ENCODE assay signal across 8 mouse cellular contexts in the genomic region with DNA sequence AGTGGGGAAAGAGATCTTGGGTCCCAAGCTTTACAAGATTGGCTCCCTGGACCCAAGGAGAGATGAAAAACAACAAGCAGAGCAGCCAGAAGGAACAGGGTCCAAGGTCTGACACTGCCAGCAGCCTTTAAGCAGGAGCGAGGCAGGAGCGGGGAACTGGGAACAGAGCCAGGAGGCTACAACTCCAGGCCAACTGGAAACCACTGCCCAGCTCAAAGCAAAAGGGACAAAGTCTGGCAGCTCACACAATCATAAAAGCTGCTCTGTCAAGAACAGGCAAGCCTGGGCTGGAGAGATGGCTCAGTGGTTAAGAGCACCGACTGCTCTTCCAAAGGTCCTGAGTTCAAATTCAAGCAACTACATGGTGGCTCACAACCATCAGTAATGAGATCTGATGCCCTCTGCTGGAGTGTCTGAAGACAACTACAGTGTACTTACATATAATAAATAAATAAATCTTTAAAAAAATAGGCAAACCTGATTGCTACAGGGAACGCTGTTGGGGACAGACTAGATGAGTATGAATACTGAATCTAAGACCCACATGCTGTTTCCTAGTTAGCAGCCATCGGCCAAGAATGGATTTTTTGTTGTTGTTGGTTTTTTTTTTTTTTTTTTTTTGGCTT. TPM values are rescaled to one million over a fixed set of nuclear protein-coding genes. Genes with fewer than 3 reads are reported as not detected.
DNase-seq lines count a peak whose midpoint lies in the region; TF ChIP-seq lines count a peak whose summit lies in the region.

No protein-coding gene starts in this region.

- no peak for TF ChIP-seq CTCF in brain, embryonic 14.5 days (IDR thresholded peaks at IDR 0.05; ENCODE audit: borderline replicate concordance, extremely low read depth, insufficient read depth, insufficient read length)

- no peak for TF ChIP-seq POLR2A in brain, embryonic 14.5 days (IDR thresholded peaks at IDR 0.05; ENCODE audit: borderline replicate concordance, extremely low read depth, insufficient read depth, insufficient read length, poor library complexity, severe bottlenecking)

- peak; percentile 69 for DNase-seq in layer of hippocampus, adult 11-12 months (ENCODE audit: low spot score)
- DNase-seq in layer of hippocampus, adult 9-10 months (ENCODE audit: low spot score) = no peak
- DNase-seq in brain, embryonic 14.5 days (ENCODE audit: low read depth) = peak; percentile 87
- peak; percentile 79 to 87 for DNase-seq in heart, adult 9 months (ENCODE audit: low spot score in 2 of 2)
- DNase-seq in layer of hippocampus, adult 18-20 months (ENCODE audit: low spot score in 2 of 2) = peak; percentile 54 to 77
- DNase-seq in lung, postnatal 10 days = peak; percentile 83
- DNase-seq in urinary bladder, postnatal 36 days (ENCODE audit: low spot score in 2 of 2) = peak; percentile 29 to 81
- no peak for DNase-seq in thymus, postnatal 25 days

RNA-seq across cellular contexts. Expression of a gene that starts 9.4 kb away (rescaled TPM):
- 70.7 and 85.4 TPM in 2 replicates for polyA plus RNA-seq in brain, embryonic 14.5 days (2012; rRNA removed)
- total RNA-seq in layer of hippocampus, adult 18-20 months (2021) = 10 to 100 TPM; 47.7 to 53.1 TPM

RNA-seq across cellular contexts. Expression of a gene that starts 9.4 kb away (rescaled TPM):
- polyA plus RNA-seq in brain, embryonic 14.5 days (2012; rRNA removed) = 28.7 and 57.0 TPM in 2 replicates
- 10 to 100 TPM; 24.5 to 31.9 TPM for total RNA-seq in layer of hippocampus, adult 18-20 months (2021)

RNA-seq across cellular contexts. Expression of a gene that starts 18.3 kb away (rescaled TPM):
- polyA plus RNA-seq in brain, embryonic 14.5 days (2012; rRNA removed) = 42.3 and 45.1 TPM in 2 replicates
- 10 to 100 TPM; 33.2 to 35.4 TPM for total RNA-seq in layer of hippocampus, adult 18-20 months (2021)

RNA-seq across cellular contexts. Expression of a gene that starts 18.4 kb away (rescaled TPM):
- 0.30 and 0.62 TPM in 2 replicates for polyA plus RNA-seq in brain, embryonic 14.5 days (2012; rRNA removed)
- 1 to 10 TPM; 2.0 to 2.2 TPM for total RNA-seq in layer of hippocampus, adult 18-20 months (2021)

RNA-seq across cellular contexts. Expression of a gene that starts 27.1 kb away (rescaled TPM):
- 146 and 173 TPM in 2 replicates for polyA plus RNA-seq in brain, embryonic 14.5 days (2012; rRNA removed)
- 10 to 100 TPM; 97.8 to 99.1 TPM for total RNA-seq in layer of hippocampus, adult 18-20 months (2021)

Comparison
In these comparisons a context has a peak if more than half of its experiments do, and no peak if none do; other contexts are left out.
1. DNase-seq: peak in layer of hippocampus, adult 11-12 months (single experiment), brain, embryonic 14.5 days (single experiment), heart, adult 9 months (2 of 2), layer of hippocampus, adult 18-20 months (2 of 2), lung, postnatal 10 days (single experiment) and urinary bladder, postnatal 36 days (2 of 2); none in layer of hippocampus, adult 9-10 months (single experiment) and thymus, postnatal 25 days (single experiment).